Mouse (Mus musculus) E14TG2a.4 (cell line): ENCODE measurements around the gene Ppp2r5c.

ENCODE experiments used
- H3K27me3 ChIP-seq: 2 replicates; pipeline ENCODE4 v1.6.1; 2014; ENCODE audit warnings: low read length, control low read depth; ENCODE audit not compliant: insufficient read depth
- H3K36me3 ChIP-seq: 2 replicates; pipeline ENCODE4 v1.6.1; 2014; ENCODE audit warnings: low read length, control low read depth; ENCODE audit not compliant: insufficient read depth
- H3K4me1 ChIP-seq: replicated peaks from 2 replicates; pipeline ENCODE4 v1.6.1; 2014; ENCODE audit warnings: low read depth, low read length, control low read depth
- H3K4me3 ChIP-seq: replicated peaks from 2 replicates; pipeline ENCODE4 v1.5.1; 2014; ENCODE audit warnings: mild to moderate bottlenecking, low read length
- H3K9me3 ChIP-seq: 2 replicates; pipeline ENCODE4 v1.6.1; 2014; ENCODE audit warnings: low read length, control low read depth
- CTCF ChIP-seq: conservative IDR thresholded peaks from 2 replicates; pipeline ENCODE4 v1.5.1; 2014; ENCODE audit warnings: low read length
- NANOG ChIP-seq: IDR thresholded peaks from 2 replicates; pipeline ENCODE4 v1.6.1; 2014; ENCODE audit warnings: borderline replicate concordance, low read length, mixed read lengths
- POU5F1 ChIP-seq: IDR thresholded peaks from 2 replicates; pipeline ENCODE4 v1.6.1; 2014; ENCODE audit warnings: low read length, borderline replicate concordance

Ppp2r5c gene

GRCm38 (mm10) chr12:110508680-110509079, 61.8 kb downstream of the Ppp2r5c start:
- no peak for TF ChIP-seq CTCF
- Histone ChIP-seq H3K4me3 (no peak overlapping the region), H3K36me3 (peaks cover 61% of the 10 kb centered on the region), H3K4me1 (peaks cover 95% of the 10 kb centered on the region), H3K9me3 (no peaks in the 10 kb centered on the region), H3K27me3 (no peaks in the 10 kb centered on the region)

DNA sequence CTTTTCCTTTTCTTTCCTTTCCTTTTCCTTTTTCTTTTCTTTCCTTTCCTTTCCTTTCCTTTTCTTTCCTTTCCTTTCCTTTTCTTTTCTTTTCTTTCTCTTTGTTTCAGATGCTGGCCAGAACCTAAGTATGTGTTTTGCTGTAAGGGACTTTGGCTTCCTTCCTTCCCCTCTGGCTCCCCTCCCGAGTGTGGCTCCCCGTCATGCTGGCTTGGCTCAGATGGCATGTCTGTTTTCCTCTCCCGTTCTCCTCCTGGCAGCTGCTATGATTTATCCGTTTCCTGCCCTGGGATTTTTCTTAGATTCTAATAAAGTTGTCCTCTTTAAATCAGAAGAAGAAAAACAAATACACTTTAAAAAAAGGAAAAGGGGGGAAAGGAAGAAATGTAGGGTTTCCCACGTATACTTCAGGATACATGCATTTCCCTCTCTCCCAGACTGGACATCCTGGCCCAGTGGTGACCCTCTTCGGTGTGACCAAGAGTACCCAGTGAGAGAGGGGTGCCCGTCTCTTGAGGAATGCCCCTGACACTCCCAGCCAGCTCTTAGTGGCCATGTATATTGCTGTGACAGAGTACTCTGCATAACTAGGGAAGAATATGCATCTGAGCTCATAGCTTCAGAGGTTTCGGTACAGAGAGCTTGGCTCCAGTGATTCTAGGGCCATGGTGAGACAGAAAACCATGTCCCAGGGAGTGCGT, 63.4 kb downstream of the Ppp2r5c start:
- Histone ChIP-seq H3K9me3 (no peaks in the 10 kb centered on the region), H3K4me3 (no peak overlapping the region), H3K4me1 (peaks cover 95% of the 10 kb centered on the region), H3K27me3 (no peaks in the 10 kb centered on the region), H3K36me3 (peaks cover 75% of the 10 kb centered on the region)
- no peak for TF ChIP-seq CTCF
- no peak for TF ChIP-seq NANOG
- TF ChIP-seq POU5F1 = no peak

- TF ChIP-seq NANOG (no peak), CTCF (no peak), POU5F1 (no peak)
- Histone ChIP-seq H3K9me3 (no peaks in the 10 kb centered on the region), H3K27me3 (no peaks in the 10 kb centered on the region), H3K4me3 (no peak overlapping the region), H3K36me3 (peaks cover 74% of the 10 kb centered on the region), H3K4me1 (peaks cover 93% of the 10 kb centered on the region)
Measured at GRCm38 (mm10) chr12:110511201-110511600, 64.3 kb downstream of the Ppp2r5c start.

DNA sequence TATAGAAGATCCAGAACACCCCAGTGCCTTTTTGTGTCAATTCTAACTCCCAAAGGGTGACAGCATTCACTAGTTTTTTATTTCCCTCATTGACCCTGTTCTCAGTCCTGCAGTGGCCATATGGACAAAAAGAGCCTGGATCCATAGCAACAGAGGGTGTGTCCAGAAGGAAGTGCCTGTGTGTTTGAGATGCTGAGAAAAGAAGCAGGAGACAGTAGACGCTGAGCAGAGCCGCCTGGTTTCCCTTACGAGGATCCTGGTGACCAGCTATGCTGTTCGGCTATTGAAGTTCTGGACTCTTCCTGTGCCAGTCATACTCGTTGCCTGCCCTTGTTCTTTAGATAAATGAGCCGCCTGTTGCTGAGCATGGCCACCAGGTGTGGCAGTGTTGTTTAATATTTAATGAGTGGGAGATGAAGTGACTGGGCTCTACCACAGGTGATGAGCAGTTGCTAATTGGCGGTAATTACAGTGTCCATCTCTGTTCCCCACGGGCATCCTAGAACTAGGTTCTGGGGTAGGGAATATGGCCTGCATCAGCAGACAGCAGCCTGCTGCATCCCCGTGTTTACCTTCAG, 65.0 kb downstream of the Ppp2r5c start:
- H3K9me3 ChIP-seq = no peaks in the 10 kb centered on the region

GRCm38 (mm10) chr12:110512884-110513283, 66.0 kb downstream of the Ppp2r5c start:
- Histone ChIP-seq H3K36me3 (peaks cover 80% of the 10 kb centered on the region), H3K4me1 (peaks cover 94% of the 10 kb centered on the region), H3K9me3 (no peaks in the 10 kb centered on the region), H3K27me3 (no peaks in the 10 kb centered on the region), H3K4me3 (peak overlapping the region; percentile 10; the same call in 1 of the 2 replicates)
- TF ChIP-seq NANOG = no peak
- TF ChIP-seq POU5F1 = no peak
- TF ChIP-seq CTCF = no peak

More for the DNA sequence above, 65.0 kb downstream of the Ppp2r5c start:
- Histone ChIP-seq H3K4me3 (peak overlapping the region; percentile 45; the same call in 1 of the 2 replicates), H3K36me3 (peaks cover 78% of the 10 kb centered on the region), H3K27me3 (no peaks in the 10 kb centered on the region), H3K4me1 (peaks cover 94% of the 10 kb centered on the region)
- no peak for TF ChIP-seq CTCF
- TF ChIP-seq POU5F1 = no peak
- TF ChIP-seq NANOG = no peak

- Histone ChIP-seq H3K27me3 (no peaks in the 10 kb centered on the region), H3K9me3 (no peaks in the 10 kb centered on the region), H3K4me3 (no peak overlapping the region), H3K36me3 (peaks cover 80% of the 10 kb centered on the region), H3K4me1 (peaks cover 97% of the 10 kb centered on the region)
- TF ChIP-seq POU5F1 (no peak), NANOG (no peak), CTCF (no peak)
Measured at GRCm38 (mm10) chr12:110515676-110516075, 68.8 kb downstream of the Ppp2r5c start.

- Histone ChIP-seq H3K27me3 (no peaks in the 10 kb centered on the region), H3K9me3 (no peaks in the 10 kb centered on the region), H3K36me3 (peaks cover 85% of the 10 kb centered on the region), H3K4me3 (no peak overlapping the region), H3K4me1 (peaks cover 90% of the 10 kb centered on the region)
- TF ChIP-seq POU5F1 = no peak
- no peak for TF ChIP-seq NANOG
- TF ChIP-seq CTCF = no peak
Measured at GRCm38 (mm10) chr12:110520236-110520987, 73.5 kb downstream of the Ppp2r5c start.

DNA sequence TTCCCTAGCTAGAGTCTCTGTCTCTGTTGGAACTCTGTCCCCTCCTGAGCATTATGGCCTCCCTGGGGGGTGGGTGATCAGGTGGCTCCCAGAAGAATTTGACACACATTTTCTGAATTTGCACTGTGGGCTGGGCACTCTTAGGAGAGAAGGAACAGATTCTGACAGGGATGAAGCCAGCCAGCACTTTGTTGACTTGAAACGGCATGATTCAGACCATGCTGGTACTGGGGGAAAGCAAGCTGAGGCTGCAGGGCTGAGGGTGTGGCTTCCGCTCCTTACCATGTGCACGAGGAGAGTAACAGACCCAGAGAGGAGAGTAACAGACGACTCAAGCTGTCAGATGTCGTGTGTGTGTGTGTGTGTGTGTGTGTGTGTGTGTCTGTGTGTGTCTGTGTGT, 76.6 kb downstream of the Ppp2r5c start:
- no peaks in the 10 kb centered on the region for H3K9me3 ChIP-seq
- H3K4me3 ChIP-seq = peak overlapping the region; percentile 27; the same call in 1 of the 2 replicates
- H3K36me3 ChIP-seq = peaks cover 88% of the 10 kb centered on the region
- H3K27me3 ChIP-seq = no peaks in the 10 kb centered on the region
- no peak for TF ChIP-seq POU5F1
- no peak for TF ChIP-seq NANOG
- no peak for TF ChIP-seq CTCF
- H3K4me1 ChIP-seq = peaks cover 61% of the 10 kb centered on the region
